Mouse (Mus musculus) CH12.LX (cell line): Measurements from ENCODE around the gene Clcn7. TPM values are rescaled to one million over a fixed set of nuclear protein-coding genes. Genes with fewer than 3 reads are reported as not detected.
"Not testable (repeated sequence)": the region's sequence is repeated elsewhere in the genome, so short reads cannot be mapped to it uniquely, and the experiment has no call there.

Experiments used
- DNase-seq: peaks from one replicate; pipeline ENCODE4 v3.0.0-alpha.2; 2013; ENCODE audit errors: extremely low read depth
- H3K27ac ChIP-seq: 2 replicates; pipeline ENCODE4 v1.5.1; 2012; ENCODE audit warnings: low read depth, mild to moderate bottlenecking, control low read depth, moderate library complexity; ENCODE audit not compliant: insufficient read depth
- H3K27me3 ChIP-seq: replicated peaks from 2 replicates; pipeline ENCODE3; 2012; ENCODE audit warnings: inconsistent platforms
- H3K36me3 ChIP-seq, 2 experiments: replicated peaks in 1 of 2; 2 replicates each; pipeline versions ENCODE3 to v1.6.1; 2012; ENCODE audit warnings: inconsistent platforms in 1 of 2, low read length in 1 of 2, mild to moderate bottlenecking in 1 of 2, mixed read lengths in 1 of 2, moderate library complexity in 1 of 2; ENCODE audit not compliant: control insufficient read depth in 1 of 2, insufficient read depth in 1 of 2
- H3K4me1 ChIP-seq, 2 experiments: 2 replicates each; pipeline ENCODE4 v1.6.1; 2012; ENCODE audit warnings: inconsistent platforms in 1 of 2, moderate library complexity in 1 of 2; ENCODE audit not compliant: insufficient read depth in 2 of 2, control insufficient read depth in 1 of 2
- H3K4me2 ChIP-seq: 2 replicates; pipeline ENCODE4 v1.6.1; 2012; ENCODE audit warnings: low read depth, mild to moderate bottlenecking, control low read depth; ENCODE audit not compliant: poor library complexity, insufficient read depth, severe bottlenecking
- H3K4me3 ChIP-seq, 3 experiments: fragments of 150-350 bp in 1 of 3; sonication (generic) in 1 of 3; replicated peaks in 1 of 3; 2 replicates each; pipeline versions ENCODE3 to v1.5.1; 2011 to 2012; ENCODE audit warnings: low read depth in 2 of 3, low read length in 2 of 3, mild to moderate bottlenecking in 2 of 3, moderate library complexity in 2 of 3, control low read depth in 1 of 3, improper control_type of control experiment in 1 of 3, inconsistent platforms in 1 of 3, mixed read lengths in 1 of 3; ENCODE audit not compliant: poor library complexity in 1 of 3
- H3K79me2 ChIP-seq: replicated peaks from 2 replicates; pipeline ENCODE4 v1.6.1; 2012; ENCODE audit warnings: mild to moderate bottlenecking, moderate library complexity; ENCODE audit not compliant: control insufficient read depth, poor library complexity, insufficient read depth, severe bottlenecking; ENCODE audit errors: extremely low read depth
- H3K9ac ChIP-seq: 2 replicates; pipeline ENCODE4 v1.6.1; 2012; ENCODE audit warnings: low read depth, mild to moderate bottlenecking, control low read depth, moderate library complexity; ENCODE audit not compliant: insufficient read depth
- H3K9me3 ChIP-seq: replicated peaks from 2 replicates; pipeline ENCODE3; 2012; ENCODE audit warnings: low read length, inconsistent platforms, mixed read lengths
- CHD2 ChIP-seq: IDR thresholded peaks from 2 replicates; pipeline ENCODE4 v1.6.1; 2011; ENCODE audit warnings: low read length, improper control_type of control experiment
- CTCF ChIP-seq, 2 experiments: IDR thresholded peaks in 1 of 2; conservative IDR thresholded peaks in 1 of 2; 2 replicates each; pipeline ENCODE4 v1.5.1; 2011 to 2012; ENCODE audit warnings: low read depth in 2 of 2, low read length in 2 of 2, improper control_type of control experiment in 1 of 2, inconsistent platforms in 1 of 2, mild to moderate bottlenecking in 1 of 2, moderate library complexity in 1 of 2
- ELF1 ChIP-seq: IDR thresholded peaks from 2 replicates; pipeline ENCODE4 v1.6.1; 2014; ENCODE audit warnings: low read depth, mild to moderate bottlenecking, inconsistent platforms, low read length, improper control_type of control experiment
- IRF4 ChIP-seq: IDR thresholded peaks from 2 replicates; pipeline ENCODE4 v1.6.1; 2014; ENCODE audit warnings: low read depth, mild to moderate bottlenecking, inconsistent platforms, low read length, improper control_type of control experiment
- JUN ChIP-seq: IDR thresholded peaks from 2 replicates; pipeline ENCODE4 v1.6.1; 2011; ENCODE audit warnings: low read depth, mild to moderate bottlenecking, low read length, improper control_type of control experiment, moderate library complexity; ENCODE audit not compliant: insufficient read depth
- JUND ChIP-seq: conservative IDR thresholded peaks from 2 replicates; pipeline ENCODE4 v1.6.1; 2011; ENCODE audit warnings: low read depth, low read length, improper control_type of control experiment
- KAT2A ChIP-seq: IDR thresholded peaks from 2 replicates; pipeline ENCODE4 v1.6.1; 2012; ENCODE audit warnings: low read length, improper control_type of control experiment, inconsistent platforms; ENCODE audit not compliant: insufficient replicate concordance
- MXI1 ChIP-seq: IDR thresholded peaks from 2 replicates; pipeline ENCODE4 v1.6.1; 2011; ENCODE audit warnings: mild to moderate bottlenecking, low read depth, low read length, improper control_type of control experiment
- NRF1 ChIP-seq: IDR thresholded peaks from 2 replicates; pipeline ENCODE4 v1.6.1; 2014; ENCODE audit warnings: low read depth, mild to moderate bottlenecking, inconsistent platforms, low read length, improper control_type of control experiment, moderate library complexity
- PAX5 ChIP-seq: IDR thresholded peaks from 2 replicates; pipeline ENCODE4 v1.6.1; 2012; ENCODE audit warnings: low read length, inconsistent platforms, mixed read lengths
- POLR2AphosphoS2 ChIP-seq: IDR thresholded peaks from 2 replicates; pipeline ENCODE4 v1.6.1; 2011; ENCODE audit warnings: low read depth, low read length, improper control_type of control experiment
- RAD21 ChIP-seq: IDR thresholded peaks from 2 replicates; pipeline ENCODE4 v1.6.1; 2011; ENCODE audit warnings: low read depth, mild to moderate bottlenecking, low read length, improper control_type of control experiment, moderate library complexity
- SMC3 ChIP-seq: IDR thresholded peaks from 2 replicates; pipeline ENCODE4 v1.6.1; 2011; ENCODE audit warnings: low read depth, low read length, improper control_type of control experiment
- UBTF ChIP-seq: IDR thresholded peaks from 2 replicates; pipeline ENCODE4 v1.6.1; 2012; ENCODE audit warnings: low read depth, mild to moderate bottlenecking, inconsistent platforms, low read length, improper control_type of control experiment, moderate library complexity
- USF1 ChIP-seq: IDR thresholded peaks from 2 replicates; pipeline ENCODE4 v1.6.1; 2014; ENCODE audit warnings: low read depth, mild to moderate bottlenecking, inconsistent platforms, low read length, improper control_type of control experiment
- ZKSCAN1 ChIP-seq: IDR thresholded peaks from 2 replicates; pipeline ENCODE4 v1.6.1; 2012; ENCODE audit warnings: low read depth, inconsistent platforms, low read length, improper control_type of control experiment, borderline replicate concordance
- ZMIZ1 ChIP-seq: IDR thresholded peaks from 2 replicates; pipeline ENCODE4 v1.6.1; 2012; ENCODE audit warnings: low read depth, mild to moderate bottlenecking, inconsistent platforms, low read length, improper control_type of control experiment
- ZNF384 ChIP-seq: IDR thresholded peaks from 2 replicates; pipeline ENCODE4 v1.6.1; 2012; ENCODE audit warnings: low read depth, low read length, improper control_type of control experiment, inconsistent platforms
- dilution Hi-C: fragments of 300-500 bp; cut with MboI; formaldehyde crosslinking; loops from 2 replicates; pipeline ENCODE4 v1.14.3; 2020; ENCODE audit warnings: low sequenced_read_pairs; ENCODE audit not compliant: extremely low pct_unique_long_range_greater_than_20kb, extremely low pct_ligation_motif_present
- in situ Hi-C: fragments of 300-500 bp; cut with MboI; formaldehyde crosslinking; loops from 3 replicates; pipeline ENCODE4 v1.14.3; 2019; ENCODE audit warnings: low sequenced_read_pairs, low pct_ligation_motif_present, low pct_unique_long_range_greater_than_20kb, mixed read lengths
- polyA plus RNA-seq: library from polyadenylated mRNA; unstranded; fragments of >175 nt; gene quantifications from 2 replicates; pipeline ENCODE4 v1.2.1, GENCODE M21; 2012; ENCODE audit warnings: low read depth; ENCODE audit not compliant: insufficient read length
- total RNA-seq, 2 experiments: library from RNA; depleted of rRNA; stranded (reverse); fragments of 300-350 nt in 1 of 2; fragments of >200 nt in 1 of 2; gene quantifications; 2 replicates each; pipeline ENCODE4 v1.2.3; 2012 to 2014

The Clcn7 gene
- total and polyA plus RNA-seq, 3 experiments: 8.3 to 14.3 (median 11.6) TPM

DNA sequence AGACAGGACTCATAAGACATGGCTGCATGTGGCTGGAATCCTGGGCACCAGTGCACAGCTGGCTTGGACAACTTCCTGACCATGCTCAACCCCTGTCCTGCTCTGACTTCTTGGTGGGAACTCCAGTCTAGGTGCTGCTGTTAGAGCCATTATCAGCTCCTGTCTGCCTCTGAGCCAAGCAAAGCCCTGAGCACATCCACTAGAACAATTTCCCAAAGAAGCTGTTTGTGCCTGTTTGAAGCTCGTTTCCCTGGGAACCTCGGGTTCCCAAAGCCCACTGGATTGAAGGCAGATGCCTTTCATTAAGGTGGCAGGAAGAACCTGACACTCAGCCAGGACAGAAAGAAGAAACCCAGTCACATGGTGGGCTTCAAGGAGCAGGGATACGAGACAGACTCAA, 12.8 kb upstream of the Clcn7 start, which contains the start of gene Ptx4:
Gene Ptx4, plus strand, starts transcription at position 355 of the 400 bp plus-strand sequence.
- H3K4me3 ChIP-seq: no peak within 1 kb of the TSS
- no peak for TF ChIP-seq POLR2AphosphoS2
- no peak for TF ChIP-seq ELF1
- no peak for TF ChIP-seq PAX5
- TF ChIP-seq NRF1: no peak
- no peak for TF ChIP-seq USF1
- TF ChIP-seq MXI1: no peak
- TF ChIP-seq ZMIZ1: no peak
- TF ChIP-seq, all 38 proteins: peak for 0
- Histone ChIP-seq H3K4me1 (peaks cover 2 to 6% of the 10 kb centered on the region in 2 experiments; a peak in 3 of 4 replicates), H3K36me3 (no peaks in the 10 kb centered on the region), H3K9me3 (no peaks in the 10 kb centered on the region), H3K4me2 (no peak within 1 kb of the TSS), H3K27ac (no peak within 1 kb of the TSS), H3K79me2 (no peaks in the 10 kb centered on the region), H3K9ac (no peak within 1 kb of the TSS), H3K27me3 (peaks cover 75% of the 10 kb centered on the region)
- DNase-seq: no peak
- in situ Hi-C loops (no loop called here), dilution Hi-C loops (no loop called here)

DNA sequence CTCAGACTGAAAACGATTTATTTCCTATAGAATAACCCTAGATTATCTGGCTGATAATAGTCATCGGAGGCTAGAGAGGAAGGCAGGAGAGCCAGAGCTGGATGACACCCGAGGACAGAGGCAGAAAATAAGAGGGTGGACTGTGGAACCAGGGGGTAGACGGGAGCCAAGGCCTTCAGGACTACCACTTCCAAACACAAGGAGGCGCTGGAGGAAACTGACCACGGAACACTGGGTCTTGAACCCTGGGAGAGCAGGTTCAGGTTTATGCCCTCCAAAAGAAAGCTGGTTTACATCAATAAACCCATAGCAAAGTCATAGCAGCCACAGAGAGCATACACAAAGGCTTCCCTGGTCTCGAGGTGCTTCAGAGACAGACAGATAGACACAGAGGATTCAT, 9.2 kb upstream of the Clcn7 start:
- peak; percentile 40 for DNase-seq
- Histone ChIP-seq H3K9ac (no peak overlapping the region), H3K9me3 (no peaks in the 10 kb centered on the region), H3K4me1 (peaks cover 0 to 3% of the 10 kb centered on the region in 2 experiments; a peak in 1 of 4 replicates), H3K79me2 (no peaks in the 10 kb centered on the region), H3K4me2 (no peak overlapping the region), H3K27me3 (peaks cover 82% of the 10 kb centered on the region), H3K36me3 (no peaks in the 10 kb centered on the region), H3K27ac (no peak overlapping the region), H3K4me3 (no peak overlapping the region)
- in situ Hi-C loops (no loop called here), dilution Hi-C loops (no loop called here)
- TF ChIP-seq UBTF (no peak), RAD21 (peak; percentile 43), CHD2 (no peak), IRF4 (no peak), JUN (no peak), JUND (no peak), CTCF (conservative IDR thresholded peaks at IDR 0.05 in 1 of 2, IDR thresholded peaks at IDR 0.05 in 1 of 2; ENCODE audit: low read depth in 2 of 2, low read length in 2 of 2) (peak; percentile 19 to 71; a peak in 2 of 4 replicates), ZNF384 (no peak), KAT2A (no peak), ZKSCAN1 (no peak), POLR2AphosphoS2 (no peak), SMC3 (peak; percentile 70)

DNA sequence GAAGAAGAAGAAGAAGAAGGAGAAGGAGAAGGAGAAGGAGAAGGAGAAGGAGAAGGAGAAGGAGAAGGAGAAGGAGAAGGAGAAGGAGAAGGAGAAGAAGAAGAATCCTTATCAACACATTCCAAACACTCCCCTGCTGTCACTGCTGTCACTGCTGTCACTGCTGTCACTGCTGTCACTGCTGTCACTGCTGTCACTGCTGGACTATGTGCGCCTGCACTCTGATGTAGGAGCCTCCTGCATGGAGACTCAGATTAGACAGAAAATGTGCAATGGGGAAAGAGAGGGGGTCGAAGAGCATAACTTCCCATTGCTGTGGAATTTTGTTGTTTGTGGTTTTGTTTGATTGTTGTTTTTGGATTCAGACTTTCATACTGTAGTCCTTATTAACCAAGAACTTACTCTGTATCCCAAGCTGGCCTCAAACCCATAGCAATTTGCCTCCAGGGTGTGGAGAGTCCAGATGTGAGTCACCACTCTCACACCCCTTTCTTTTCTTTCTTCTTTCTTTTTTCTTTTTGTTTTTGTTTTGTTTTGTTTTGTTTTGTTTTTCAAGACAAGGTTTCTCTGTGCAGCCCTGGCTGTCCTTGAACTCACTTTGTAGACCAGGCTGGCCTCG, 7.6 kb upstream of the Clcn7 start:
- H3K79me2 ChIP-seq, in situ Hi-C loops, H3K27ac ChIP-seq, H3K9ac ChIP-seq, H3K36me3 ChIP-seq, H3K4me1 ChIP-seq, H3K4me3 ChIP-seq, dilution Hi-C loops, H3K4me2 ChIP-seq, H3K9me3 ChIP-seq, DNase-seq: not testable (repeated sequence)
- H3K27me3 ChIP-seq: peaks cover 74% of the 10 kb centered on the region
